Mouse (Mus musculus): Measurements from ENCODE around the gene Cenps. TPM values are rescaled to one million over a fixed set of nuclear protein-coding genes. Genes with fewer than 3 reads are reported as not detected.
A peak's percentile ranks its signal among the peaks of the same experiment; 100 is the strongest.
"Not testable (repeated sequence)": the region's sequence is repeated elsewhere in the genome, so short reads cannot be mapped to it uniquely, and the experiment has no call there.

Gene Cenps
- polyA plus RNA-seq, 1 experiment from 2014 or later: 12.5 TPM

- CTCF ChIA-PET: no interaction called here
- H3K27me3 ChIP-seq: no peaks in the 10 kb centered on the region
- POLR2A ChIA-PET: interaction anchor here (0.7 kb wide), 1 partner anchor 10 kb away, joined by 5 read pairs; no protein-coding TSS in a partner anchor
- ATAC-seq: no peak
- no peak for DNase-seq (ENCODE audit: low read depth, low spot score)
- no peak for TF ChIP-seq CTCF (IDR thresholded peaks at IDR 0.05)
- in situ Hi-C loops (cut with MboI; ENCODE audit: low pct_unique_long_range_greater_than_20kb): no loop called here
Observed at GRCm38 (mm10) chr4:149125341-149126114, 11.9 kb downstream of the Cenps start.

DNA sequence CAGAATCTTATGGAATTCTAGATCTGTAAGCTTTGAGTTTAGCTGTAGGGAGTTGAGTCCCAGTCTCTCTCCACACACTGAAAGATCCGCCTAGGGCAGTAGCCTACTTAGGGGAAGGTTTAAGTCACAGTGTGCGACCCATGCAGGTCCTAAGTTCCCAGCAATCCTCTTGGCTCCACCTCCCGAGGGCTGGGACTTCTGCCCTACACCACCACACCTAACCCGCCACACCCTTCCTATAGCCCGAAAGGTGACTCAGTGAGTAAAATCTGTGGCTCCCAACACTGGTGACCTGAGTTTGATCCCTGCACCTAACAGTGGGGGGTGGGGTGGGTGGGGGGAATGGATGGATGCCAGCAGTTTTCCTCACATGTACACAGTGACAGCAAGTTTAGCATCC lies 14.0 kb downstream of the Cenps start:
- DNase-seq (ENCODE audit: low read depth, low spot score) (no peak), ATAC-seq (no peak)
- TF ChIP-seq CTCF (IDR thresholded peaks at IDR 0.05): no peak
- no peaks in the 10 kb centered on the region for H3K27me3 ChIP-seq
- in situ Hi-C loops (cut with MboI; ENCODE audit: low pct_unique_long_range_greater_than_20kb): no loop called here
- CTCF ChIA-PET: no interaction called here
- POLR2A ChIA-PET: no interaction called here

DNA sequence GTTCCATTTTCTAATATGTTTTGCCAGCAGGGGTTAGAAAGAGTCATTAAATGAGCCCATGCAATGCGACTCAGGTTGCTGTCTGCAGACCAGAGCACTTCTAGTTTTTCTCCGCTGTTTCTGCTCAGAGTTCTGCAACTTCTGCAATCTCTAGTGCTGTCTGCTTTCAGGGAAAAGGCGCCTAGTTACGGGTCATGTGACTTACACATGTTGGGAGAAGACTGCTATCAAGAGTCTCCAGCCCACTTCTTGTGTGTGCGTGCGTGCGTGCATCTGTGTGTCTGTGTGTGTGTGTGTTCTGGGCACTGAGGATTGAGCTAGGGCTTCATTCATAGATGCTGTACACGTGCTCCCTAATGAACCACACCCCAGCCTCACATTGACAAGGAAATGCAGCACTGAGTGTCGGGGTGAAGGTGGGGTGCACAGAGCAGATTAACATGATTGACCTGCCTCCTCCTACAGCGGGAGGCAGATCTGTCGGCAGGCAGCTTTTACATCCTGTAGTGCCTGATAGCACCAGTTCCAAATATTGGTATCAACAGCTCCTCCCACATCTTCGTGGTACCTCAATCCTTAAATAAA lies 17.4 kb downstream of the Cenps start:
- CTCF ChIA-PET; in situ Hi-C loops (cut with MboI; ENCODE audit: low pct_unique_long_range_greater_than_20kb): not testable (repeated sequence)

DNA sequence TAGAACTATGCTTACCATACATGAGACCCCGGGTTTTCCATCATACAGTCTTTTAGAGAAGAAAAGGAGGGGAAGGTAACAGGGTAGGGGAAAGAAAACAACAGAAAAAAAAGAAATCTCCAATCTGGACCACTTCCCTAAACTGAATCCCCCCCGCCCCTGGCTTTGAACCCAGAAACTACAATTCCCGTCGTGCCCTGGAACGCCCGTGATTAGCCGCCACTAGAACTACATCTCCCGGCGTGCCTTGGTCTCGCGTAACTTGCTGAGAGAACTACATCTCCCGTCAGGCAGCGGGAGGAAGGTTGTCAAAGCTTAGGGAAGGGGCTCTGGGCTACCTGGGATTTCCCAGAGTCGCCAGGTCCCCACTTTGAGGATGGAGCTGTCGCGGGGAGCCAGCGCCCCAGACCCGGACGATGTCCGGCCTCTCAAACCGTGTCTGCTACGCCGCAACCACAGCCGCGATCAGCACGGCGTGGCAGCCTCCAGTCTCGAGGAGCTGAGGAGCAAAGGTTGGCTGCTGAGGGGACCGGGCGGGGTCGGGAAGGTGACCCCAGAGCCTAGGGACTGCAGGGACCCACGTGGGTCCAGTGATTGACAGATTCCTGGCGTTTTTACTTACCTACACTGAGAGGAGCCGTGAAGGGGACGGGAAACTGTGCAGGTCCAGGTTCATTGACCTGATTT lies 33.4 kb downstream of the Cenps start, which contains the start of gene Dffa:
Gene Dffa (plus strand): TSS at position 272 of the 687 bp plus-strand sequence.
- no peak for TF ChIP-seq CTCF (IDR thresholded peaks at IDR 0.05)
- no peaks in the 10 kb centered on the region for H3K27me3 ChIP-seq
- ATAC-seq (peak; percentile 69), DNase-seq (ENCODE audit: low read depth, low spot score) (no peak)
- ChIA-PET CTCF (no interaction called here), POLR2A (interaction anchor here (0.9 kb wide), 1 partner anchor 28 kb away, joined by 3 read pairs; no protein-coding TSS in a partner anchor)
- in situ Hi-C loops (cut with MboI; ENCODE audit: low pct_unique_long_range_greater_than_20kb): no loop called here

More for the DNA sequence above, 17.4 kb downstream of the Cenps start:
- POLR2A ChIA-PET; DNase-seq (ENCODE audit: low read depth, low spot score); H3K27me3 ChIP-seq; ATAC-seq: not testable (repeated sequence)

DNA sequence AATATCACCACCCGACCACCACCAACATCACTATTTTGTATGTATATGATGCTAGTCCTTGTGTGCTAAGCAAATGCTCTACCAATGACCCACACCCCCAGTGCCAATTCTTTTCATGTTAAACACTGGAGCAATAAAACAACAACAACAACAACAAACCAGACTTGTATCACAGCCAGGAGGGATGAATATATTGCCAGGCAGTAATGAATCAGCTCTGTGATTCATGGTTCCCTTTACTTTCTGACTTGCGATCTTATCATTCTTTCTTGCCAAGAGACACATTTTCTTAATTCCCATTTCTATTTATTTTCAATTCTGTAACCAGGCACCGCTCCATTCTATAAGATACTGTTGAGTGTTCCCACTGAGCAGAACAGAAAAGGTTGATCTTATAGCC lies 36.0 kb downstream of the Cenps start:
- no peaks in the 10 kb centered on the region for H3K27me3 ChIP-seq
- DNase-seq (ENCODE audit: low read depth, low spot score): no peak
- POLR2A ChIA-PET: no interaction called here
- no peak for TF ChIP-seq CTCF (IDR thresholded peaks at IDR 0.05)
- in situ Hi-C loops (cut with MboI; ENCODE audit: low pct_unique_long_range_greater_than_20kb): no loop called here
- no peak for ATAC-seq
- CTCF ChIA-PET: interaction anchor here (1.0 kb wide), 1 partner anchor 26 kb away, joined by 3 read pairs; no protein-coding TSS in a partner anchor

- in situ Hi-C loops (cut with MboI; ENCODE audit: low pct_unique_long_range_greater_than_20kb); DNase-seq (ENCODE audit: low read depth, low spot score); CTCF ChIA-PET; POLR2A ChIA-PET; H3K27me3 ChIP-seq; ATAC-seq: not testable (repeated sequence)
Observed at GRCm38 (mm10) chr4:149100449-149100848, 37.0 kb downstream of the Cenps start.

GRCm38 (mm10) chr4:149099369-149100017 lies 37.9 kb downstream of the Cenps start, which contains the start of gene Pex14:
Gene Pex14, minus strand, starts transcription at chr4:149099876.
- CTCF ChIA-PET: no interaction called here

GRCm38 (mm10) chr4:149098571-149098970 lies 38.9 kb downstream of the Cenps start:
- POLR2A ChIA-PET: no interaction called here
- in situ Hi-C loops (cut with MboI; ENCODE audit: low pct_unique_long_range_greater_than_20kb): no loop called here
- no peaks in the 10 kb centered on the region for H3K27me3 ChIP-seq
- TF ChIP-seq CTCF (IDR thresholded peaks at IDR 0.05): no peak
- CTCF ChIA-PET: no interaction called here
- ATAC-seq (no peak), DNase-seq (ENCODE audit: low read depth, low spot score) (no peak)

More at GRCm38 (mm10) chr4:149099369-149100017, 37.9 kb downstream of the Cenps start, which contains the start of gene Pex14:
- no peaks in the 10 kb centered on the region for H3K27me3 ChIP-seq
- POLR2A ChIA-PET: no interaction called here
- DNase-seq (ENCODE audit: low read depth, low spot score): no peak
- in situ Hi-C loops (cut with MboI; ENCODE audit: low pct_unique_long_range_greater_than_20kb): no loop called here
- ATAC-seq: no peak
- TF ChIP-seq CTCF (IDR thresholded peaks at IDR 0.05): no peak

- no peak for TF ChIP-seq CTCF (IDR thresholded peaks at IDR 0.05)
- H3K27me3 ChIP-seq: no peaks in the 10 kb centered on the region
- no peak for DNase-seq (ENCODE audit: low read depth, low spot score)
- ATAC-seq: no peak
- ChIA-PET POLR2A (no interaction called here), CTCF (no interaction called here)
- in situ Hi-C loops (cut with MboI; ENCODE audit: low pct_unique_long_range_greater_than_20kb): no loop called here
Observed at GRCm38 (mm10) chr4:149097956-149098355, 39.5 kb downstream of the Cenps start.

- no peak for ATAC-seq
- in situ Hi-C loops (cut with MboI; ENCODE audit: low pct_unique_long_range_greater_than_20kb): no loop called here
- no peak for TF ChIP-seq CTCF (IDR thresholded peaks at IDR 0.05)
- CTCF ChIA-PET: no interaction called here
- POLR2A ChIA-PET: no interaction called here
- no peaks in the 10 kb centered on the region for H3K27me3 ChIP-seq
- no peak for DNase-seq (ENCODE audit: low read depth, low spot score)
Observed at GRCm38 (mm10) chr4:149091364-149091763, 46.1 kb downstream of the Cenps start.
